Mouse (Mus musculus): ENCODE measurements around the gene Sirt4. TPM values are rescaled to one million over a fixed set of nuclear protein-coding genes. Genes with fewer than 3 reads are reported as not detected.

Gene Sirt4
- polyA plus RNA-seq, 1 experiment from 2014 or later: 26.8 TPM

- no peak for ATAC-seq
- peaks cover 6% of the 10 kb centered on the region for H3K4me1 ChIP-seq (ENCODE audit: control insufficient read depth, insufficient read depth, low read depth, low read length)
- H3K36me3 ChIP-seq (ENCODE audit: control insufficient read depth, insufficient read depth, low read length): no peaks in the 10 kb centered on the region
- H3K9me3 ChIP-seq (ENCODE audit: control insufficient read depth, low read length): no peaks in the 10 kb centered on the region
- no peak overlapping the region for H3K27ac ChIP-seq (ENCODE audit: low read depth, low read length)
- no peaks in the 10 kb centered on the region for H3K27me3 ChIP-seq (replicated peaks; ENCODE audit: control insufficient read depth, insufficient read depth, low read length)
- H3K9ac ChIP-seq (ENCODE audit: low read depth, low read length): no peak overlapping the region
- 92% methylated on average over 7 of the region's 7 CpGs for WGBS
- no peak overlapping the region for H3K4me2 ChIP-seq (ENCODE audit: low read length)
- H3K4me3 ChIP-seq (ENCODE audit: low read length): no peak overlapping the region
Observed at GRCm38 (mm10) chr5:115516908-115517307, 32.4 kb upstream of the Sirt4 start.

- no peaks in the 10 kb centered on the region for H3K36me3 ChIP-seq (ENCODE audit: control insufficient read depth, insufficient read depth, low read length)
- no peak for ATAC-seq
- 81% methylated on average over 32 of the region's 32 CpGs for WGBS
- no peak overlapping the region for H3K27ac ChIP-seq (ENCODE audit: low read depth, low read length)
- no peak overlapping the region for H3K4me2 ChIP-seq (ENCODE audit: low read length)
- H3K9ac ChIP-seq (ENCODE audit: low read depth, low read length): no peak overlapping the region
- no peaks in the 10 kb centered on the region for H3K9me3 ChIP-seq (ENCODE audit: control insufficient read depth, low read length)
- H3K27me3 ChIP-seq (replicated peaks; ENCODE audit: control insufficient read depth, insufficient read depth, low read length): no peaks in the 10 kb centered on the region
- H3K4me3 ChIP-seq (ENCODE audit: low read length): no peak overlapping the region
- H3K4me1 ChIP-seq (ENCODE audit: control insufficient read depth, insufficient read depth, low read depth, low read length): peaks cover 6% of the 10 kb centered on the region
Observed at GRCm38 (mm10) chr5:115516081-115516907, 31.8 kb upstream of the Sirt4 start.

GRCm38 (mm10) chr5:115514896-115515587 lies 30.5 kb upstream of the Sirt4 start:
- Histone ChIP-seq H3K27me3 (replicated peaks; ENCODE audit: control insufficient read depth, insufficient read depth, low read length) (no peaks in the 10 kb centered on the region), H3K36me3 (ENCODE audit: control insufficient read depth, insufficient read depth, low read length) (no peaks in the 10 kb centered on the region), H3K4me3 (ENCODE audit: low read length) (no peak overlapping the region), H3K9ac (ENCODE audit: low read depth, low read length) (no peak overlapping the region), H3K4me2 (ENCODE audit: low read length) (peak overlapping the region; percentile 7; the same call in 1 of the 2 replicates), H3K9me3 (ENCODE audit: control insufficient read depth, low read length) (no peaks in the 10 kb centered on the region), H3K4me1 (ENCODE audit: control insufficient read depth, insufficient read depth, low read depth, low read length) (peaks cover 7% of the 10 kb centered on the region), H3K27ac (ENCODE audit: low read depth, low read length) (peak overlapping the region; percentile 68; the same call in 1 of the 2 replicates)
- 69% methylated on average over 20 of the region's 20 CpGs for WGBS
- ATAC-seq: 0 out of 2 replicates have a peak, but pooled peaks have one; percentile 41

- no peaks in the 10 kb centered on the region for H3K27me3 ChIP-seq (replicated peaks; ENCODE audit: control insufficient read depth, insufficient read depth, low read length)
- ATAC-seq: no peak
- 86% methylated on average over 6 of the region's 6 CpGs for whole genome bisulfite sequencing
Observed at GRCm38 (mm10) chr5:115514346-115514745, 29.8 kb upstream of the Sirt4 start.

GRCm38 (mm10) chr5:115513721-115514120 lies 29.2 kb upstream of the Sirt4 start:
- H3K36me3 ChIP-seq (ENCODE audit: control insufficient read depth, insufficient read depth, low read length): no peaks in the 10 kb centered on the region
- no peak overlapping the region for H3K4me2 ChIP-seq (ENCODE audit: low read length)
- H3K27me3 ChIP-seq (replicated peaks; ENCODE audit: control insufficient read depth, insufficient read depth, low read length): no peaks in the 10 kb centered on the region
- 94% methylated on average over 16 of the region's 16 CpGs for WGBS
- no peak overlapping the region for H3K9ac ChIP-seq (ENCODE audit: low read depth, low read length)
- H3K4me3 ChIP-seq (ENCODE audit: low read length): no peak overlapping the region
- H3K27ac ChIP-seq (ENCODE audit: low read depth, low read length): no peak overlapping the region
- H3K4me1 ChIP-seq (ENCODE audit: control insufficient read depth, insufficient read depth, low read depth, low read length): peaks cover 20% of the 10 kb centered on the region
- ATAC-seq: no peak
- H3K9me3 ChIP-seq (ENCODE audit: control insufficient read depth, low read length): no peaks in the 10 kb centered on the region

More at GRCm38 (mm10) chr5:115514346-115514745, 29.8 kb upstream of the Sirt4 start:
- Histone ChIP-seq H3K27ac (ENCODE audit: low read depth, low read length) (0 out of 2 replicates have a peak overlapping the region, but pooled peaks have one; percentile 68), H3K9ac (ENCODE audit: low read depth, low read length) (no peak overlapping the region), H3K4me2 (ENCODE audit: low read length) (no peak overlapping the region; the same call in 1 of the 2 replicates), H3K36me3 (ENCODE audit: control insufficient read depth, insufficient read depth, low read length) (no peaks in the 10 kb centered on the region), H3K4me3 (ENCODE audit: low read length) (no peak overlapping the region), H3K9me3 (ENCODE audit: control insufficient read depth, low read length) (no peaks in the 10 kb centered on the region), H3K4me1 (ENCODE audit: control insufficient read depth, insufficient read depth, low read depth, low read length) (peaks cover 13% of the 10 kb centered on the region)

GRCm38 (mm10) chr5:115513246-115513645 lies 28.7 kb upstream of the Sirt4 start:
- no peak overlapping the region for H3K4me2 ChIP-seq (ENCODE audit: low read length)
- H3K27me3 ChIP-seq (replicated peaks; ENCODE audit: control insufficient read depth, insufficient read depth, low read length): no peaks in the 10 kb centered on the region
- no peak overlapping the region for H3K4me3 ChIP-seq (ENCODE audit: low read length)
- H3K4me1 ChIP-seq (ENCODE audit: control insufficient read depth, insufficient read depth, low read depth, low read length): peaks cover 24% of the 10 kb centered on the region
- ATAC-seq: no peak
- no peaks in the 10 kb centered on the region for H3K36me3 ChIP-seq (ENCODE audit: control insufficient read depth, insufficient read depth, low read length)
- no peak overlapping the region for H3K9ac ChIP-seq (ENCODE audit: low read depth, low read length)
- no peak overlapping the region for H3K27ac ChIP-seq (ENCODE audit: low read depth, low read length)
- no peaks in the 10 kb centered on the region for H3K9me3 ChIP-seq (ENCODE audit: control insufficient read depth, low read length)
- WGBS: 95% methylated on average over 14 of the region's 14 CpGs

GRCm38 (mm10) chr5:115512375-115512774 lies 27.9 kb upstream of the Sirt4 start:
- Histone ChIP-seq H3K9ac (ENCODE audit: low read depth, low read length) (no peak overlapping the region), H3K9me3 (ENCODE audit: control insufficient read depth, low read length) (no peaks in the 10 kb centered on the region), H3K27ac (ENCODE audit: low read depth, low read length) (no peak overlapping the region), H3K36me3 (ENCODE audit: control insufficient read depth, insufficient read depth, low read length) (no peaks in the 10 kb centered on the region), H3K4me3 (ENCODE audit: low read length) (no peak overlapping the region), H3K4me1 (ENCODE audit: control insufficient read depth, insufficient read depth, low read depth, low read length) (peaks cover 33% of the 10 kb centered on the region), H3K4me2 (ENCODE audit: low read length) (no peak overlapping the region), H3K27me3 (replicated peaks; ENCODE audit: control insufficient read depth, insufficient read depth, low read length) (no peaks in the 10 kb centered on the region)
- ATAC-seq: no peak
- WGBS: 87% methylated on average over 7 of the region's 7 CpGs

- H3K4me3 ChIP-seq (ENCODE audit: low read length): no peak overlapping the region
- peak overlapping the region; percentile 59 for H3K27ac ChIP-seq (ENCODE audit: low read depth, low read length)
- no peaks in the 10 kb centered on the region for H3K27me3 ChIP-seq (replicated peaks; ENCODE audit: control insufficient read depth, insufficient read depth, low read length)
- WGBS: 50% methylated on average over 15 of the region's 15 CpGs
- H3K36me3 ChIP-seq (ENCODE audit: control insufficient read depth, insufficient read depth, low read length): no peaks in the 10 kb centered on the region
- peaks cover 36% of the 10 kb centered on the region for H3K4me1 ChIP-seq (ENCODE audit: control insufficient read depth, insufficient read depth, low read depth, low read length)
- no peak overlapping the region for H3K9ac ChIP-seq (ENCODE audit: low read depth, low read length)
- no peaks in the 10 kb centered on the region for H3K9me3 ChIP-seq (ENCODE audit: control insufficient read depth, low read length)
- H3K4me2 ChIP-seq (ENCODE audit: low read length): peak overlapping the region; percentile 72
- ATAC-seq: no peak
Observed at GRCm38 (mm10) chr5:115509790-115510689, 25.5 kb upstream of the Sirt4 start.
